Mouse (Mus musculus): ENCODE measurements around the gene Chrdl2. TPM values are rescaled to one million over a fixed set of nuclear protein-coding genes. Genes with fewer than 3 reads are reported as not detected.

Gene Chrdl2
- polyA plus RNA-seq, 1 experiment from 2014 or later = 0.48 TPM

DNA sequence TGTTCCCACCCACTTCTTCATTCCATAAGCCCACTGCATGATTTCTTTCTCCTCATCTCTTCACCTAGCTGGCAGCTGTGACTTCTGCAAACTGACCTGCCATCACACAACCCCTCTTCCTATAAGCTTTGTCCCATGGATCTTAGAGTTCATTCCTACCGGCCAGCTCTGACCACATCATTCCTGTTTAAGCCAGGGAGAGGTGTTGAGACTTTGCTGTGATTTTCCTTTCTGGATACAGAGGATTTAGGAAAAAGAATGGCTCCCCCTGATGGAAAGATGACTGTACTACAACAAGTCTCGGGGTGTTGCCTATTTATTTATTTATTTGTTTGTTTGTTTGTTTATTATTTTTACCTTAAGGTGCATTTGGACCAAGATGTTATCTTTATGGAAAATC is 24.7 kb upstream of the Chrdl2 start:
- Histone ChIP-seq H3K4me1 (ENCODE audit: control insufficient read depth, insufficient read depth, low read length) (peaks cover 21% of the 10 kb centered on the region), H3K4me3 (ENCODE audit: low read depth, low read length) (no peak overlapping the region), H3K27me3 (ENCODE audit: control insufficient read depth, insufficient read depth, low read depth, low read length) (no peaks in the 10 kb centered on the region), H3K4me2 (ENCODE audit: low read length) (no peak overlapping the region; the same call in 1 of the 2 replicates), H3K9me3 (replicated peaks; ENCODE audit: control insufficient read depth, low read length, poor library complexity, severe bottlenecking) (no peaks in the 10 kb centered on the region), H3K36me3 (ENCODE audit: control insufficient read depth, insufficient read depth, low read length) (no peaks in the 10 kb centered on the region), H3K9ac (ENCODE audit: low read depth, low read length) (no peak overlapping the region), H3K27ac (ENCODE audit: low read length) (no peak overlapping the region)
- ATAC-seq = no peak
- 3% methylated on average over 2 of the region's 2 CpGs for WGBS

DNA sequence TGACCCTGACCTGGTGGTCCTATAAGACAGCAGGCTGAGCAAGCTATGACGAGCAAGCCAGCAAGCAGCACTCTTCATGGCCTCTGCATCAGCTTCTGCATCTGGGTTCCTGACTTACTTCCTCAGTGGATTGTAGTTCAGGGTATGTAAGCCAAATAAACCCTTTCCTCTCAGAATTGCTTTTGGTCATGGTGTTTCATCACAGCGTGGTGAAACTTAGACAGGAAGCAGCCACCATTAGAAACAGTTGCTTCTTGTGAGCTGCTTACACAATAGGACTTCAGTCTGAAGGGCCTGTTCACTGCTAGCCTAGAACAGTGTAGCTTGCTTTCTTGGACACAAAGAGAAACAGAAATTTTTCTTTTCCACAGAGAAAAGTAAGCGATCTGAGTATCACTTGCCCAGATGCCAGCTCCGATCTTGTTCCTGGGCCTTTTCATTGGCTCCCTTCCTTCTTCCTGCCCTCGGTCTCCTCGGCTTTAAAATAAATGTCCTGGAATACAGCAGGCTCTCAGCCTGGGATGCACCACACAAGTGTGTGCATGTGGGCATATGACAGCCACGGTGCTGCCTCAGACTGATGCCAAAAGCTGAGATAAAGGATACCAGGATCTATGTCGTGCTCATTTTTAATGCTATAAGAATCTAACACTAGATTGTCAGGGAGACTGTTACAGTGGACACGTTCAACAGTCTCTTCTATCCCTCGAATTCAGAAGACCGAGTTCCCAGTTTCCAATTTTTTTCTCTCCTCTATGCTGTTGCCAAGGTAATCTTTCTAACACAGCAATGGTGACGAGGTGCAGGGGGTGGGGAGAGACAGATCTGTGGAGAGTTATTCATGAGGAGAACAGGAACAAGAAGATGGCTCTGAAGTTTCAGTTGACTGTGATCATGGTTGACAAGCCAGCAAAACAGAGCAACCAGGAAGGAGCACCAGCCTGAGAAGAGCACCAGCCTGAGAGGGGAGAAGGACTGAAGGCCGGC is 23.4 kb upstream of the Chrdl2 start:
- 80% methylated on average over 13 of the region's 13 CpGs for WGBS
- H3K27ac ChIP-seq (ENCODE audit: low read length) = no peak overlapping the region
- H3K4me1 ChIP-seq (ENCODE audit: control insufficient read depth, insufficient read depth, low read length) = peaks cover 21% of the 10 kb centered on the region
- H3K9me3 ChIP-seq (replicated peaks; ENCODE audit: control insufficient read depth, low read length, poor library complexity, severe bottlenecking) = no peaks in the 10 kb centered on the region
- H3K27me3 ChIP-seq (ENCODE audit: control insufficient read depth, insufficient read depth, low read depth, low read length) = no peaks in the 10 kb centered on the region
- ATAC-seq = no peak
- H3K4me3 ChIP-seq (ENCODE audit: low read depth, low read length) = no peak overlapping the region
- H3K36me3 ChIP-seq (ENCODE audit: control insufficient read depth, insufficient read depth, low read length) = no peaks in the 10 kb centered on the region
- H3K4me2 ChIP-seq (ENCODE audit: low read length) = no peak overlapping the region
- H3K9ac ChIP-seq (ENCODE audit: low read depth, low read length) = no peak overlapping the region

DNA sequence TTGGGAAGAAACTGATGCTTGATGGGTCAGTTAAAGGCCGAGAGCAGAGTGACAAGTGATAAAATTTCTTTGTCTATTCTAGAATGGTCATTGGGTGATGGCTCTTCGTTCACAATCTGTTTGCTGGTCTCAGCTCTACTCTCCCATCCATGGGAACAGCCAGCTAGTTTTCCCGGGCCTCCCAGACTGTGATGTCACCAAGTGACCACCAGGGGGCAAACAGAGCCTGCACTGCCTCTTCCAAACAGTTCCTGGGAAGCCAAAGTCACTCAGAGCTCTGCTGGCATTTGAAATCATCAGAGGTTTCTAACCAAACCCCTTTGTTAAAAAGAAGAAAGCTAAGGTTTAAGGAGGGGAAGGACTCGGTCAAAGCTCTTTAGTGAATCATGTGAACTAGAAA is 17.2 kb upstream of the Chrdl2 start:
- H3K9me3 ChIP-seq (replicated peaks; ENCODE audit: control insufficient read depth, low read length, poor library complexity, severe bottlenecking) = no peaks in the 10 kb centered on the region
- H3K4me2 ChIP-seq (ENCODE audit: low read length) = no peak overlapping the region
- H3K4me3 ChIP-seq (ENCODE audit: low read depth, low read length) = no peak overlapping the region
- no peak overlapping the region for H3K27ac ChIP-seq (ENCODE audit: low read length)
- peak; percentile 68; the same call in 1 of the 2 replicates for ATAC-seq
- no peaks in the 10 kb centered on the region for H3K27me3 ChIP-seq (ENCODE audit: control insufficient read depth, insufficient read depth, low read depth, low read length)
- 2% methylated on average over 4 of the region's 4 CpGs for WGBS
- no peaks in the 10 kb centered on the region for H3K4me1 ChIP-seq (ENCODE audit: control insufficient read depth, insufficient read depth, low read length)
- H3K36me3 ChIP-seq (ENCODE audit: control insufficient read depth, insufficient read depth, low read length) = no peaks in the 10 kb centered on the region
- H3K9ac ChIP-seq (ENCODE audit: low read depth, low read length) = no peak overlapping the region

DNA sequence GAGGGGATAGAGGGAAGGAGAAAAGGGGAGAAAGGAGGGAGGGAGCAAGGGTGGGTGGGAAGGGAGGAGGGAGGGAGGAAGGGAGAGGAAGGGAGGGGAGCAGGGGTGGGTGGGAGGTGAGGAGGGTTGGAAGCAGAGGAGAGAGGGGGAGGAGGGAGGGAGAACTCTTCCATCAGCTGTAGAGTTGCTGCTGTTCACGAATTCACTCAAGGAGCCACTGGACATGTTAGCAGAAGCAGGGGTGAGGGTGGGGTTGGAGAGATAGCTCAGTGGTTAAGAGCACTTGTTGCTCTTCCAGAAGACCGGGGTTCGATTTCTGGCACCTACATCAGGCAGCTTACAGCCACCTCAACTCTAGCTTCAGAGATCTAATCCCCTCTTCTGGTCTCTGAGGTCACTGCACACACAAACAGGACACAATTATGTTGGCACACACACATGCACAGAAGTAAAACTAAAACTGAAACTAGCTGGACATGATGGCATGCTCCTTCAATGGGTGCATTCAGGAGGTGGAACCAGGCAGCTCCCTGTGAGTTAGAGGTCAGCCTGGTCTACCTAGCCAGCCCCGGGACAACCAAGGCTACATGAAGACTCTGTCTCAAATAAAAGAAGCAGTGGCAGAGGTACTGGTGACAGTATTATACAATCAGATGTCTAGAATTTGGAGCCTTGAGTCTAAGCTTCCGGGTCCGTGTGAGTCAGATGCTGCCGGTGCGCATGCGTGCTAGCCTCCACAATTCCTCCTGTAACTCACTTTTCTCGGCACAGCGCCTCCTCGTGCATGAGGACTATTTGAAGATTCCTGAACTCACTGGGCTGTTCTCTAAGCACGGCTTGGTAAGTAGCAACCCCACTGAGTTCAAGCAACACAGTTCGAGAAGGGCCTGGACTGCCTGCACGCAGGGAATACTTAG is 15.9 kb upstream of the Chrdl2 start:
- Histone ChIP-seq H3K36me3 (ENCODE audit: control insufficient read depth, insufficient read depth, low read length) (no peaks in the 10 kb centered on the region), H3K27ac (ENCODE audit: low read length) (no peak overlapping the region), H3K4me3 (ENCODE audit: low read depth, low read length) (no peak overlapping the region), H3K4me1 (ENCODE audit: control insufficient read depth, insufficient read depth, low read length) (no peaks in the 10 kb centered on the region), H3K27me3 (ENCODE audit: control insufficient read depth, insufficient read depth, low read depth, low read length) (no peaks in the 10 kb centered on the region), H3K9ac (ENCODE audit: low read depth, low read length) (no peak overlapping the region), H3K4me2 (ENCODE audit: low read length) (0 out of 2 replicates have a peak overlapping the region, but pooled peaks have one; percentile 9), H3K9me3 (replicated peaks; ENCODE audit: control insufficient read depth, low read length, poor library complexity, severe bottlenecking) (no peaks in the 10 kb centered on the region)
- 56% methylated on average over 15 of the region's 15 CpGs for WGBS
- ATAC-seq = no peak

DNA sequence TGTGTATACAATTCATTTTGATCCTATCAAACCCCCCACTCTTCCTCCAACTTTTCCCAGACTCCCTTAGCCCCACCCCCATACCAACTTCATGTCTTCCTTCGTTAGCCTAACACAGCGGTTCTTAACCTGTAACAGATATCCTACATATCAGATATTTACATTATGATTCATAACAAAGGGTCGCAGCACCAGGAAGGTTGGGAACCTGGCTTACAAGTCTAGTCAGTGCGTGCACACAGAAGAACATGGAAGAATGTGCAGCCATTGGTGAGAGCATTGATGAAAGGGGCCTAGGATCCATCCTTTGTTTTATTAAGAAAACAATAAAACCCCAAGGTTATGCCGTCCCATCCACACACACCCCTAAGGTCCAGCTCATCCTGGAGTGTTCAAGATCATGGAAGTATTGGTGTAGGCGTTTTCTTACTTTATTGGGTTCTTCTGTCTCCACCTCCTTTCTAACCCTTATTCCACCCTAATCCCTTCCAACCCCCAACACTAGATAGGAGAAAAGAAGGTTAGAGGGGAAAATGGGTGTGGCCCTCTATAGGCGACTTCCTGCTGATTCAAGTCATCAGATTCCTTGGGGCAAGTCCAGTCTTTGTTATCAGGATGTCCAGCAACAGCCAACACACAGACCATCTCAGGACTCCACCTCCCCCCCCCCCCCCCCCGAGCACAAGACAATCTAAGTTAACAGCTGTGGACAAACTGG is 14.8 kb upstream of the Chrdl2 start:
- no peaks in the 10 kb centered on the region for H3K27me3 ChIP-seq (ENCODE audit: control insufficient read depth, insufficient read depth, low read depth, low read length)
- H3K4me1 ChIP-seq (ENCODE audit: control insufficient read depth, insufficient read depth, low read length) = no peaks in the 10 kb centered on the region
- no peak overlapping the region for H3K4me2 ChIP-seq (ENCODE audit: low read length)
- no peaks in the 10 kb centered on the region for H3K9me3 ChIP-seq (replicated peaks; ENCODE audit: control insufficient read depth, low read length, poor library complexity, severe bottlenecking)
- no peaks in the 10 kb centered on the region for H3K36me3 ChIP-seq (ENCODE audit: control insufficient read depth, insufficient read depth, low read length)
- WGBS = 86% methylated on average over 7 of the region's 8 CpGs
- no peak for ATAC-seq
- H3K4me3 ChIP-seq (ENCODE audit: low read depth, low read length) = no peak overlapping the region
- no peak overlapping the region for H3K9ac ChIP-seq (ENCODE audit: low read depth, low read length)
- no peak overlapping the region for H3K27ac ChIP-seq (ENCODE audit: low read length)

DNA sequence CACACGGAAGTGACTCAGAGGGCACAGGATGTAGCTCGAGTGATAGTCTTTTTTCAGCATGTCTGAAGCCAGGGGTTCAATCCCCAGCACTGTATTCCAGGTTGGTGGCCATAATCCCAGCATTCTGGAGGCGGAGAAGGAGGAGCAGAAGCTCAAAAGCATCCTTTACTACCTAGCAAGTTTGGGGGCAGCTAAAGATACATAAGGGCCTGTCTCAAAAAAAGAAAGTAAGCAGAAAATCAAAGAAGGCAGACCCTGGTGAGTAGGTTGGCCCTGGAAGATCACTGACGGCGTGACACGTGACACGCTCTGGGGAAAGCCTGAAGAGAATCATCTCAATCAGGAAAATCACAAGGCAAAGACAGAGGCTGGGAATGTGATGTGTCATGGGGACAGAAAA is 12.8 kb upstream of the Chrdl2 start:
- Histone ChIP-seq H3K4me3 (ENCODE audit: low read depth, low read length) (no peak overlapping the region), H3K9ac (ENCODE audit: low read depth, low read length) (no peak overlapping the region), H3K36me3 (ENCODE audit: control insufficient read depth, insufficient read depth, low read length) (no peaks in the 10 kb centered on the region), H3K9me3 (replicated peaks; ENCODE audit: control insufficient read depth, low read length, poor library complexity, severe bottlenecking) (no peaks in the 10 kb centered on the region), H3K4me1 (ENCODE audit: control insufficient read depth, insufficient read depth, low read length) (no peaks in the 10 kb centered on the region), H3K4me2 (ENCODE audit: low read length) (no peak overlapping the region), H3K27me3 (ENCODE audit: control insufficient read depth, insufficient read depth, low read depth, low read length) (no peaks in the 10 kb centered on the region), H3K27ac (ENCODE audit: low read length) (no peak overlapping the region)
- no peak for ATAC-seq
- WGBS = 86% methylated on average over 7 of the region's 7 CpGs

DNA sequence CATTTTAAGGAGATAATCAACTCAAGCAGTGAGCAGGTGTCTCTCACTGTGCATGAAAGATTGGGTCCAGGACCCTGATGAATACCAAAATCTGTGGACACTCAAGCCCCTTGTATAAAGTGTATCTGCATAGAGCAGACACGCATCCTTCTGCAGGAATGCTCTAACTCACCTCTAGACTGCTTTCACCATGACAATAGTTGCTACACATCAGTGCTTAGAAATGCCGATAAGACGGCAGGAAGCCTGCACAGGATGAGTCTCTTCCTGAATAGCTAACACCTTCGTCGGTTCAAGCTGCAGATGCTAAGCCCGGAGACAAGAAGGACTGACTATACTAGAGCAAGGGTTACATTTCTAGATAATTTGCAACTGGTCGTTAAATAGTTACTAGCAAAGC is 10.8 kb upstream of the Chrdl2 start:
- no peaks in the 10 kb centered on the region for H3K9me3 ChIP-seq (replicated peaks; ENCODE audit: control insufficient read depth, low read length, poor library complexity, severe bottlenecking)
- no peak overlapping the region for H3K9ac ChIP-seq (ENCODE audit: low read depth, low read length)
- no peak overlapping the region for H3K4me3 ChIP-seq (ENCODE audit: low read depth, low read length)
- H3K4me2 ChIP-seq (ENCODE audit: low read length) = no peak overlapping the region
- 64% methylated on average over 7 of the region's 7 CpGs for WGBS
- no peak for ATAC-seq
- H3K4me1 ChIP-seq (ENCODE audit: control insufficient read depth, insufficient read depth, low read length) = no peaks in the 10 kb centered on the region
- no peaks in the 10 kb centered on the region for H3K36me3 ChIP-seq (ENCODE audit: control insufficient read depth, insufficient read depth, low read length)
- H3K27ac ChIP-seq (ENCODE audit: low read length) = no peak overlapping the region
- H3K27me3 ChIP-seq (ENCODE audit: control insufficient read depth, insufficient read depth, low read depth, low read length) = no peaks in the 10 kb centered on the region

DNA sequence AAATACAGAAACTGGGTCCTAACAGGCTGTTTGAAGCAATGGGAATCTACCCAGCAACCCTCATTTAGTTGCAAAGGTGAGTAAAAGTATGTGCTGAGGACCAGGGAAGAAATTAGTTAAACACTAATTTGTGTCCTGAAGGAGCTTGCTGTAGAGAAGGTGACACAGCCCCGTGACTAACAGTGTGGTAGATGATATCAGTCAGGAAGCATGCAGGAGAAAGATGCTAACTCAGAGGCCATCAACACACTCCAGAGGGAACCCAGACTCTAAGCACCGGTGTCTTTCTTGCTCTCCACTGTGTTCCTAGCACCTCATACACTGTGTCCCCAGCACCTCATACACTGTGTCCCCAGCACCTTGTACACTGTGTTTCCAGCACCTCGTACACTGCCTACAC is 7.3 kb upstream of the Chrdl2 start:
- ATAC-seq = no peak
- WGBS = 91% methylated on average over 3 of the region's 3 CpGs

More for the DNA sequence above, 7.3 kb upstream of the Chrdl2 start:
- H3K27me3 ChIP-seq (ENCODE audit: control insufficient read depth, insufficient read depth, low read depth, low read length) = no peaks in the 10 kb centered on the region
- no peak overlapping the region for H3K4me3 ChIP-seq (ENCODE audit: low read depth, low read length)
- H3K4me2 ChIP-seq (ENCODE audit: low read length) = no peak overlapping the region
- H3K9me3 ChIP-seq (replicated peaks; ENCODE audit: control insufficient read depth, low read length, poor library complexity, severe bottlenecking) = no peaks in the 10 kb centered on the region
- H3K9ac ChIP-seq (ENCODE audit: low read depth, low read length) = no peak overlapping the region
- H3K27ac ChIP-seq (ENCODE audit: low read length) = no peak overlapping the region
- H3K4me1 ChIP-seq (ENCODE audit: control insufficient read depth, insufficient read depth, low read length) = no peaks in the 10 kb centered on the region
- no peaks in the 10 kb centered on the region for H3K36me3 ChIP-seq (ENCODE audit: control insufficient read depth, insufficient read depth, low read length)

All from midbrain, embryonic 16.5 days (tissue).